21 mouse cellular contexts compared by ENCODE assay signal in the genomic region with DNA sequence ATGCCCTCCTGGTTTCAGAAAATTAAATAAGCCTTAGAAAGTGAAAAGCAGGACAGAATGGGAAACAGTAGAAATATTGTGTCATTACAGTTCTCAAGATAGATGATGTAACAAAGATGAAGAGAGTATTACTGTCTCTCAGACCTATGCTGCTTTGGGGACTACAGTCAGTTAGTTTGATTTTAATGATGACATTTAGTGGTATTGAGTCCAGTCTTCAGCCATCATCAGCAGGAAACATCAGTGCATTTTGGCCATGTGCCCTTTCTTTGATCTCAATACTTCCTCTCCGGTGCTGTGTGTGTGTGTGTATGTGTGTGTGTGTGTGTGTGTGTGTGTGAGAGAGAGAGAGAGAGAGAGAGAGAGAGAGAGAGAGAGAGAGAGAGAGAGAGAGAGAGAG.
DNase-seq lines count a peak whose midpoint lies in the region; ATAC-seq and TF ChIP-seq lines count a peak whose summit lies in the region.
"Had no signal": no experiment of that assay in that cellular context is flagged by ENCODE, and none has a peak within 500 bp of the region (broad histone marks: within the 10 kb centered on the region; RNA-seq: fewer than 3 reads in every experiment).

No protein-coding gene starts in this region.

- intact Hi-C loops in gastrocnemius, postnatal 14 days (cut with DNase I; ENCODE audit: low total_unique reads): no loop called here

- peak; percentile 3 for DNase-seq in lung, embryonic 14.5 days
- DNase-seq in lung, postnatal 4 days: no peak
- no peak for DNase-seq in gastrocnemius, postnatal 14 days
- DNase-seq in right cerebral cortex, adult 2 months (ENCODE audit: low spot score in 2 of 2): no peak
- DNase-seq: adrenal gland, adult 8-10 months; adrenal gland, postnatal 25 days; cerebellum, adult 11 months; cerebellum, adult 18-20 months; cerebellum, adult 8-10 months; cerebellum, adult 9-11 months; cerebellum, postnatal 14 days; cerebellum, postnatal 36 days; forebrain, postnatal 0 days had no signal

- no peaks in the 10 kb centered on the region for H3K4me1 ChIP-seq in lung, embryonic 14.5 days (ENCODE audit: insufficient read depth)
- H3K4me1 ChIP-seq: embryonic facial prominence, embryonic 10.5 days; embryonic facial prominence, embryonic 12.5 days; forebrain, embryonic 13.5 days; forebrain, embryonic 15.5 days had no signal

- H3K4me2 ChIP-seq in lung, embryonic 14.5 days: no peak overlapping the region
- H3K4me2 ChIP-seq: embryonic facial prominence, embryonic 12.5 days; forebrain, embryonic 13.5 days; forebrain, embryonic 15.5 days had no signal

- no peak overlapping the region for H3K27ac ChIP-seq in lung, embryonic 14.5 days (ENCODE audit: low read depth)
- H3K27ac ChIP-seq: embryonic facial prominence, embryonic 10.5 days; embryonic facial prominence, embryonic 12.5 days; forebrain, embryonic 13.5 days; forebrain, embryonic 15.5 days had no signal

- ATAC-seq in lung, embryonic 14.5 days (ENCODE audit: insufficient read depth): no peak
- 0 out of 2 replicates have a peak, but pooled peaks have one; percentile 15 for ATAC-seq in common myeloid progenitor, adult 5-6 weeks (replicated peaks; ENCODE audit: low read depth, poor library complexity, severe bottlenecking)
- ATAC-seq in megakaryocyte progenitor cell, adult 5-6 weeks (replicated peaks; ENCODE audit: poor library complexity): 0 out of 2 replicates have a peak, but pooled peaks have one; percentile 9
- ATAC-seq: activated CD4-positive, CD25-positive, alpha-beta regulatory T cell, adult 4 months; forebrain, embryonic 13.5 days; forebrain, embryonic 15.5 days; forebrain, postnatal 0 days; Patski had no signal

- no peak for TF ChIP-seq CTCF in lung, embryonic 14.5 days (IDR thresholded peaks at IDR 0.05; ENCODE audit: low read depth)

- no peak overlapping the region for H3K9ac ChIP-seq in lung, embryonic 14.5 days
- H3K9ac ChIP-seq: embryonic facial prominence, embryonic 12.5 days; forebrain, embryonic 13.5 days; forebrain, embryonic 15.5 days; forebrain, postnatal 0 days had no signal

- no peaks in the 10 kb centered on the region for H3K27me3 ChIP-seq in lung, embryonic 14.5 days (ENCODE audit: insufficient read depth, low read length)
- H3K27me3 ChIP-seq: embryonic facial prominence, embryonic 12.5 days; forebrain, embryonic 13.5 days; forebrain, embryonic 15.5 days; Patski had no signal

- no peaks in the 10 kb centered on the region for H3K9me3 ChIP-seq in lung, embryonic 14.5 days (ENCODE audit: low read depth, low read length)
- H3K9me3 ChIP-seq: embryonic facial prominence, embryonic 10.5 days; embryonic facial prominence, embryonic 12.5 days; forebrain, embryonic 13.5 days; forebrain, embryonic 15.5 days had no signal

- 38% methylated on average over 1 of the region's 1 CpGs for WGBS in lung, embryonic 14.5 days

- H3K36me3 ChIP-seq in lung, embryonic 14.5 days (ENCODE audit: insufficient read depth): no peaks in the 10 kb centered on the region
- H3K36me3 ChIP-seq: embryonic facial prominence, embryonic 10.5 days; embryonic facial prominence, embryonic 12.5 days; forebrain, embryonic 15.5 days had no signal

- H3K4me3 ChIP-seq in lung, embryonic 14.5 days (ENCODE audit: low read depth, low read length): no peak overlapping the region
- H3K4me3 ChIP-seq: embryonic facial prominence, embryonic 10.5 days; embryonic facial prominence, embryonic 12.5 days; forebrain, embryonic 13.5 days; forebrain, embryonic 15.5 days had no signal
